Mouse (Mus musculus) heart, adult 8-10 months (tissue): Measurements from ENCODE around the gene H2-Q7. TPM values are rescaled to one million over a fixed set of nuclear protein-coding genes. Genes with fewer than 3 reads are reported as not detected.
"Not testable (repeated sequence)": the region's sequence is repeated elsewhere in the genome, so short reads cannot be mapped to it uniquely, and the experiment has no call there.

Source experiments
- DNase-seq: peaks from one replicate; pipeline ENCODE4 v3.0.0; 2022; ENCODE audit warnings: low spot score
- total RNA-seq, 4 experiments: library from RNA; stranded (reverse); gene quantifications; 2 replicates each; pipeline ENCODE4 v1.2.4; 2022

The H2-Q7 gene
- total RNA-seq, 4 experiments from 2014 or later = 2.5 to 4.7 (median 3.2) TPM

GRCm38 (mm10) chr17:35435577-35435976 lies 3.4 kb upstream of the H2-Q7 start:
- DNase-seq = not testable (repeated sequence)

DNA sequence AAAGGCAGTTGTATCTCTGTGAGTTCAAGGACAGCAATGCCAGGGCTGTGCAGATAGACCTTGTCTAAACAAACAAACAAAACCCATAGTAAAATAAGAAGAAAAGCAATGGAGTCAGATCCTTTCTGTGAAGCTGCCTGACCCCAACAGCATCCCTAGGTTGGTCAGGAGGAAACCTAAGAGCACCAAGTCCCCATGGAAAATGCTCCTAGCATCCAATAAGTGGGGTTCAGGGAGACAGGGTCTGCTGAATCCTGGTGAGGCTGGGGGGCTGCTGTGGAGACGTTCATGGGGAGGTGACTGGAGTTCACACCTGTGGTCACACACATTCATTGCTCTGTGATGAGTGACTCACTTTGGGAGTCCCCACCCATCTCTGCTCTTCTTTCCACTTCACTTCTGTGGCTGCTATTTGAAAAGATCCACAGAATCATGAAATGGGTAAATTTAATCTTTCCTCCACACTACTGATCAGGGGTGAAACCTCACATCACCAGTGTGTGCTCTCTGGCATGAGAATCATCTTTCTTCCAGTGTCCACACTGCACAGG lies 1.5 kb upstream of the H2-Q7 start:
- DNase-seq = not testable (repeated sequence)

GRCm38 (mm10) chr17:35438395-35438794 lies 560 bp upstream of the H2-Q7 start:
- DNase-seq = not testable (repeated sequence)

GRCm38 (mm10) chr17:35439295-35439747 lies 366 bp downstream of the H2-Q7 start:
- DNase-seq = not testable (repeated sequence)

GRCm38 (mm10) chr17:35439925-35440645 lies 1.1 kb downstream of the H2-Q7 start:
- DNase-seq = not testable (repeated sequence)

DNA sequence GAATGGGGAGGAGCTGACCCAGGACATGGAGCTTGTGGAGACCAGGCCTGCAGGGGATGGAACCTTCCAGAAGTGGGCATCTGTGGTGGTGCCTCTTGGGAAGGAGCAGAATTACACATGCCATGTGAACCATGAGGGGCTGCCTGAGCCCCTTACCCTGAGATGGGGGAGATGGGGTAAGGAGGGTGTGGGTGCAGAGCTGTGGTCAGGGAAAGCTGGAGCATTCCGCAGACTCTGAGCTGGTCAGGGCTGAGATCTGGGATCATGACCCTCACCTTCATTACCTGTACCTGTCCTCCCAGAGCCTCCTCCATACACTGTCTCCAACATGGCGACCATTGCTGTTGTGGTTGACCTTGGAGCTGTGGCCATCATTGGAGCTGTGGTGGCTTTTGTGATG lies 3.4 kb downstream of the H2-Q7 start:
- DNase-seq = not testable (repeated sequence)

DNA sequence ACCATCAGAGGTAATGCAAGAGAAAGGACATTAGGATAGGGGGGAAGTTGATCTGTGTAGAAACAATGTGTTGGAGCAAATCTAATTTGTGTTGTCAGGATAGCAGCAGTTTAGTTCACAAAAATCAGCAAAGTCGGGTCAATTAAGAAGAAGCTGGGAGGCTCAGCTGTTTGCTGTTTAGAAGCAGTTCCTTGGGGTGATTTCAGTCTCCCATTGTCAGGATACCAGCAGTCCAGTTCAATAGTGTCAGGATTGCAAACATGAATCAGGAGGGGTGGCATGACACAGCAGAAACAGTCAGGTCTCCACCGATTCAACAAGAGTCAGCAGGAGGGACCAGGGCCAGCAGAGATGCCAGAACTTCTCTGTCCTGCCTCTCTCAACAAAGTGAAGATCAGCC lies 5.6 kb downstream of the H2-Q7 start:
- DNase-seq = not testable (repeated sequence)

- DNase-seq = not testable (repeated sequence)
These were observed 19.3 kb downstream of the H2-Q7 start for GRCm38 (mm10) chr17:35458247-35458646.

DNA sequence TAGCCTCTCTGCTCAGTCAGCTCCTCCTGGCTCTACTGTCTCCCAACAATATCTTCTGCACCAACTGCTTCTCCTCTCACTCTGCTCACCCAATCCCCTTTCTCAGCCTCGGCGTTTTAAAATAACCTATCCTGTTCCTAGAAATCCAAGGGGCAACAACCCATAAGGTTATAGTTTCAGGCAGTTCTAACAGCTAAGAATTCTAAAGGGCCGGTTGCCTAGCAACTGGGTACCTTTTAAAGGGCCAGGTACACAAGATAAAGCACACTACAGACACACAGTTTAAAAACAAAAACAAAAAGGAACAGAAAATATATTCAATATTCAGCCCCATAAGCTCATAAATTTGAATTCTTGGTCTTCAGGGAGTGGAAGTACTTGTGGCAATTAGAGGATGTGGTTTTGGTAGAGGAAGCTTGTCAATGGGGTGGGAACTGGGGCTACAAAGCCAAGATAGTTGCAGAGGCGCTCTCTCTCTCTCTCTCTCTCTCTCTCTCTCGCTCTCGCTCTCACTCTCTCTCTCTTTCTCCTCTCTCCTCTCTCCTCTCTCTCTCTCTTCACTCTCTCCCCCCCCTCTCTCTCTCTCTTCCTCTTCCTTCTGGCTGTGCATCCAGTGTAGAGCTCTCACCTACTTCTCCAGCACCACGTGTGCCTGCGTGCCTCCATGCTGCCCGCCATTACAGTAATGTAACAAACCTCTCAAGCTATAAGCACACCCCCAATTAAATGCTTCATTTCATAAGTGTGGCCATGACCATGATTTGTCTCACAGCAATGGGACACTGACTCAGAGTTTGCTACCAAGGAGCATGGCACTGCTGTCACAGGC lies 21.8 kb downstream of the H2-Q7 start:
- not testable (repeated sequence) for DNase-seq

DNA sequence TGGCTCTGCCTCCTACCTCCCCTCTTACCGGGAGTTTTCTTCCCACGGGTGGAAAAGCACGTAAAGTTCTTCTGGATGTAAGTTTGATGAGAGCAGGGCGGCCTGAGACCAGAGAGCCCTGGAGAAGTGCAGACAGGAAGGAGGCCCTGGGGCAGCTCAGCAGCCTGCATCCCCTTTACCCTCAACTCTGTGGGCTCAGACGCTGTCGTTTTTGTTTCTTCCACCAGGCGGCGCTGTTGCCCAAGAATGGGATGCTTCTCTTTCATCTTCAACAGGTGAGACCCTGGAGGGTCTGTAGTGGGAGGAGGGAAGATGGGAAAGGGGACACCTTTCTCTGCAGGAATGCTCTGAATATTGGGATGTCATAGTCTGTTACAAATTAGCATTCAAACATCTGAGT lies 26.7 kb downstream of the H2-Q7 start:
- DNase-seq = not testable (repeated sequence)

- not testable (repeated sequence) for DNase-seq
These were observed 30.0 kb downstream of the H2-Q7 start for GRCm38 (mm10) chr17:35468936-35469335.

DNA sequence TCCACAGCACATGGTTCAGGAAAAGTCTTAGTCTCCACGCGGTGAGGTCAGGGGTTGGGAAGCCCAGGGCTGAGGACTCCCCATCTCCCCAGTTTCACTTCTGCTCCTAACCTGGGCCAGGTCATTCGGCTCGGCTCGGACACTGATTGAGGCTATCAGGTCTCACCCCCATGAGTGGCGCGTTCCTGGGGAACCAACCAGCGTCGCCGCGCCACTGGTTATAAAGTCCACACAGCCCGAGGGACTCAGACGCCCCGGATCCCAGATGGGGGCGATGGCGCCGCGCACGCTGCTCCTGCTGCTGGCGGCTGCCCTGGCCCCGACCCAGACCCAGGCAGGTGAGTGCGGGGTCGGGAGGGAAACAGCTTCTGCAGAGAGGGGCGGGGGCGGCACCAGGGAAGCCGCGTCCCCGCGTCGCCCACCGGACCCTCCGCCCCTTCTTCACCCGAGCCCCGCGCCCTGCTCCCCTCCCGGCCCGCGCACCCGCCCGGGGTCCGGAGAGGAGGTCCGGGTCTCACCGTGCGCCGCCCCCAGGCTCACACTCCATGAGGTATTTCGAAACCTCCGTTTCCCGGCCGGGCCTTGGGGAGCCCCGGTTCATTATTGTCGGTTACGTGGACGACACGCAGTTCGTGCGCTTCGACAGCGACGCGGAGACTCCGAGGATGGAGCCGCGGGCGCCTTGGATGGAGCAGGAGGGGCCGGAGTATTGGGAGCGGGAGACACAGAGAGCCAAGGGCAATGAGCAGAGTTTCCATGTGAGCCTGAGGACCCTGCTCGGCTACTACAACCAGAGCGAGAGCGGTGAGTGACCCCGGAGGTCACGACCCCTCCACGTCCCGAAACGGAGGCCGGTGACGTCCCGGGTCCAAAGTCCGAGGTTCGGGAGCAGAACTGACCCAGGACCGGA lies 31.1 kb downstream of the H2-Q7 start, which contains the start of gene H2-Q10:
H2-Q10 (plus strand) TSS at position 248 of the 910 bp plus-strand sequence.
- no peak for DNase-seq

DNA sequence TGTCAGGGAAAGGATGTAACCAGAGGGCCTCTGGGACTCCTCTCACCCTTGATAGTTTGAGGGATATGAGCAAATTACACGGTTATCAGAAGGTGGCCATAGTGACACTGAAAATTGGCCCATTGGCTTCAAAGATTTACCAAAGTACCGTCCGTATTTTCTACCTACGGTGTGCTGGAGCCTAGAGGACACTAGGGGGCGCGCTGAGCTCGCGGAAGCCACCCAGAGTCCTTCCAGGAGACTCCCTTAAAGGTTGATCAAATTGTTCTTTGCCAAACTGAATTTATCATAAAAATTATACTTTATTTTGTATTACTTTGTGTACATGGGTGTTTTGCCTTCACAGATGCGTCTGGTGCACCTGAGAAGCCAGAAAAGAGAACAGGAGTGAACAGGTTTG lies 45.1 kb downstream of the H2-Q7 start:
- DNase-seq = peak; percentile 30

DNA sequence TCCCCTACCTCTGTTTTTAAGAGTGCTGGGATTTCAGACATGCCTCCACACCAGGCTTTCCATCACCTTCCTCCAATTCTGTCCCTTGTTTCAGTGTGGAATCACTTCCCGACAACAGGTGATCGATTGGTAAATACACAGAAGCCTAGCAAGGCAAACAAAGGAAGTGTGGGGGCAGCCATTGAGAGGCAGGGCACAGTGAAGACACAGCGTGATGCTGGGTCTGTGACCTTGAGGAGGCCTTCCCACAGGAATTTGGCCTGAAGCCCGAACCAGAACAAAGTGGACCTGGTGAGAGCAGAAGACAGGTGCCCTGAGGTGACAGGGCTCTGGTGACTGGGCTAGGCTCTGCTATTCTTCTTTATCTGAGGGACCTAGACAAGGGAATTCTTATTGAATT lies 46.7 kb downstream of the H2-Q7 start:
- DNase-seq = no peak

- DNase-seq = no peak
These were observed 47.8 kb downstream of the H2-Q7 start for GRCm38 (mm10) chr17:35486726-35487125.

- no peak for DNase-seq
These were observed 49.1 kb downstream of the H2-Q7 start for GRCm38 (mm10) chr17:35488041-35488440.

GRCm38 (mm10) chr17:35490320-35490719 lies 51.4 kb downstream of the H2-Q7 start:
- DNase-seq = no peak
